Mouse (Mus musculus) small intestine, adult 2 months (tissue): Measurements from ENCODE around the gene Rsf1.

Experiments used
- CTCF ChIP-seq: fragments of 200-500 bp; IDR thresholded peaks from 2 replicates; pipeline ENCODE4 v1.5.1; 2012; ENCODE audit warnings: low read depth, mild to moderate bottlenecking, control low read depth, inconsistent platforms, low read length, moderate library complexity, mixed read lengths; ENCODE audit not compliant: insufficient replicate concordance, insufficient read length; ENCODE audit errors: extremely low read depth
- POLR2A ChIP-seq: fragments of 200-500 bp; IDR thresholded peaks from 2 replicates; pipeline ENCODE4 v1.6.1; 2012; ENCODE audit warnings: low read depth, mild to moderate bottlenecking, control low read depth, inconsistent platforms, low read length, moderate library complexity

DNA sequence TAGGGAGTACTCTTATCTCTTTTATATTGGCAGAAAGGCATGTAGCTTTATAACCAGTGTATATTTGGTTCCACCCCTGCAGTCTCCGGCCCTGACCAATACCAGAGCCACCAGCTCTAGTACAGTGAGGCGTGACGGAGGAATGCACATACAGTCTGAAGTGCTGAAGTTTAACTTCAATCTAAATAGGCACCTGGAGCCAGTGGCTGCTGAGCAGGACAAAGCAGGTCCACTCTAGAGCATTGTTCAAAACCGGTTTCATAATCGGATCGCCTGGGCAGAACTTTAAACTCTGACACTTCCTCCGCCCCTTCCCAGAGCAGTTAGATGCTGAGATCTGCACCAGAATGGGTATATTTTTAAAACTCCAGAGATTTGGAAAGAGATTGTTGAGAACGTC, 155.3 kb downstream of the Rsf1 start:
- TF ChIP-seq CTCF, result no peak
- no peak for TF ChIP-seq POLR2A
